ENCODE assay signal across 24 mouse cellular contexts in genomic region chr3:127698636-127699035, GRCm38 (mm10).
DNase-seq lines count a peak whose midpoint lies in the region; ATAC-seq and TF ChIP-seq lines count a peak whose summit lies in the region.
"Had no signal": no experiment of that assay in that cellular context is flagged by ENCODE, and none has a peak within 500 bp of the region (broad histone marks: within the 10 kb centered on the region; RNA-seq: fewer than 3 reads in every experiment).

No protein-coding gene starts in this region.

- 86% methylated on average over 5 of the region's 5 CpGs for WGBS in heart, embryonic 10.5 days
- WGBS in hindbrain, postnatal 0 days, result 83% methylated on average over 5 of the region's 5 CpGs

- H3K27me3 ChIP-seq in heart, embryonic 10.5 days (ENCODE audit: insufficient read depth, poor library complexity, severe bottlenecking), result peaks cover 40% of the 10 kb centered on the region
- no peaks in the 10 kb centered on the region; the same call in 1 of the 2 replicates for H3K27me3 ChIP-seq in hindbrain, postnatal 0 days (ENCODE audit: insufficient read depth, low read length)

- no peak for TF ChIP-seq CTCF in hindbrain, postnatal 0 days (IDR thresholded peaks at IDR 0.05; ENCODE audit: low read depth)

- H3K4me1 ChIP-seq in heart, embryonic 10.5 days, result peaks cover 6% of the 10 kb centered on the region
- H3K4me1 ChIP-seq in hindbrain, postnatal 0 days (ENCODE audit: insufficient read depth, low read length), result peaks cover 2% of the 10 kb centered on the region; the same call in 1 of the 2 replicates

- no peak overlapping the region for H3K27ac ChIP-seq in heart, embryonic 10.5 days
- H3K27ac ChIP-seq in hindbrain, postnatal 0 days, result no peak overlapping the region
- H3K27ac ChIP-seq: embryonic facial prominence, embryonic 12.5 days; heart, embryonic 15.5 days; liver, embryonic 14.5 days; macrophage; neural tube, embryonic 12.5 days had no signal

- H3K4me3 ChIP-seq in heart, embryonic 10.5 days, result no peak overlapping the region
- no peak overlapping the region for H3K4me3 ChIP-seq in hindbrain, postnatal 0 days (ENCODE audit: low read length)
- H3K4me3 ChIP-seq: embryonic facial prominence, embryonic 12.5 days; heart, embryonic 15.5 days; neural tube, embryonic 12.5 days had no signal

- no peaks in the 10 kb centered on the region for H3K36me3 ChIP-seq in heart, embryonic 10.5 days
- no peaks in the 10 kb centered on the region for H3K36me3 ChIP-seq in hindbrain, postnatal 0 days (ENCODE audit: insufficient read depth, low read length)
- H3K36me3 ChIP-seq: embryonic facial prominence, embryonic 12.5 days; heart, embryonic 15.5 days; neural tube, embryonic 12.5 days had no signal

- no peak overlapping the region for H3K4me2 ChIP-seq in hindbrain, postnatal 0 days (ENCODE audit: low read depth, low read length)
- H3K4me2 ChIP-seq: embryonic facial prominence, embryonic 12.5 days; heart, embryonic 15.5 days; neural tube, embryonic 12.5 days had no signal

- DNase-seq in CD4-positive, CD25-positive, alpha-beta regulatory T cell, adult 2 months (ENCODE audit: low read depth, low spot score), result peak; percentile 33
- DNase-seq in heart, adult 11 months, result peak; percentile 28
- DNase-seq in heart, embryonic 10.5 days (ENCODE audit: low spot score), result no peak
- peak; percentile 9 for DNase-seq in induced T-regulatory cell, adult 2 months (ENCODE audit: low read depth)
- DNase-seq in ovary, postnatal 10 days (ENCODE audit: low spot score), result no peak
- no peak for DNase-seq in hindbrain, postnatal 0 days (ENCODE audit: low spot score)
- DNase-seq: adrenal gland, postnatal 14 days; cerebellum, adult 11 months; cerebellum, adult 9-10 months; embryo, embryonic 11 days; gastrocnemius, postnatal 10 days; kidney, postnatal 14 days; liver; lung, adult 2 months; lung, postnatal 10 days had no signal

- no peak for ATAC-seq in CD4-positive, CD25-positive, alpha-beta regulatory T cell, adult 4 months
- no peak for ATAC-seq in hindbrain, postnatal 0 days
- ATAC-seq: hindbrain, embryonic 16.5 days; intestine, postnatal 0 days; midbrain, embryonic 16.5 days had no signal

- no peaks in the 10 kb centered on the region for H3K9me3 ChIP-seq in heart, embryonic 10.5 days
- no peaks in the 10 kb centered on the region for H3K9me3 ChIP-seq in hindbrain, postnatal 0 days (ENCODE audit: low read length)
- H3K9me3 ChIP-seq: embryonic facial prominence, embryonic 12.5 days; heart, embryonic 15.5 days; neural tube, embryonic 12.5 days had no signal

- H3K9ac ChIP-seq in hindbrain, postnatal 0 days (replicated peaks; ENCODE audit: low read length), result no peak overlapping the region
- H3K9ac ChIP-seq: embryonic facial prominence, embryonic 12.5 days; heart, embryonic 15.5 days; liver, embryonic 14.5 days; neural tube, embryonic 12.5 days had no signal

Comparison
In these comparisons a context has a peak if more than half of its experiments do, and no peak if none do; other contexts are left out.
1. DNase-seq: peak in CD4-positive, CD25-positive, alpha-beta regulatory T cell, adult 2 months (single experiment), heart, adult 11 months (single experiment) and induced T-regulatory cell, adult 2 months (single experiment); none in heart, embryonic 10.5 days (single experiment), ovary, postnatal 10 days (single experiment) and hindbrain, postnatal 0 days (single experiment).